Mouse (Mus musculus) liver, adult 2 months (tissue): ENCODE measurements at regions not wholly inside any gene's neighbourhood (a gene's known extent, or its start where the extent isn't known, plus 50 kb on each side); places are given as distances from the start of the nearest gene placed in this dataset.
"Not testable (repeated sequence)": the region's sequence is repeated elsewhere in the genome, so short reads cannot be mapped to it uniquely, and the experiment has no call there.

Source experiments
- DNase-seq: peaks from one replicate; pipeline ENCODE4 v3.0.0-alpha.2; 2011; ENCODE audit warnings: low read depth, low spot score; ENCODE audit errors: extremely low read depth
- H3K27ac ChIP-seq: fragments of 200-500 bp; replicated peaks from 2 replicates; pipeline ENCODE4 v1.5.1; 2012; ENCODE audit warnings: low read depth, mild to moderate bottlenecking, control low read depth, inconsistent platforms, low read length; ENCODE audit not compliant: insufficient read depth
- H3K27me3 ChIP-seq: fragments of 200-500 bp; 2 replicates; pipeline ENCODE4 v1.6.1; 2012; ENCODE audit warnings: mild to moderate bottlenecking, moderate library complexity, low read length, inconsistent platforms; ENCODE audit not compliant: control insufficient read depth, insufficient read depth
- H3K36me3 ChIP-seq: fragments of 200-500 bp; 2 replicates; pipeline ENCODE4 v1.6.1; 2012; ENCODE audit warnings: low read length, inconsistent platforms; ENCODE audit not compliant: control insufficient read depth, insufficient read depth
- H3K4me1 ChIP-seq: fragments of 200-500 bp; 2 replicates; pipeline ENCODE4 v1.6.1; 2011; ENCODE audit warnings: low read length; ENCODE audit not compliant: control insufficient read depth, insufficient read depth
- H3K4me3 ChIP-seq: fragments of 200-500 bp; 2 replicates; pipeline ENCODE4 v1.5.1; 2011; ENCODE audit warnings: low read depth, mild to moderate bottlenecking, control low read depth, low read length, moderate library complexity; ENCODE audit not compliant: insufficient read depth
- H3K79me2 ChIP-seq: fragments of 200-500 bp; 2 replicates; pipeline ENCODE4 v1.6.1; 2012; ENCODE audit warnings: inconsistent platforms, mild to moderate bottlenecking, low read length, moderate library complexity; ENCODE audit not compliant: control insufficient read depth, insufficient read depth
- H3K9ac ChIP-seq: fragments of 200-500 bp; 2 replicates; pipeline ENCODE4 v1.6.1; 2012; ENCODE audit warnings: low read depth, mild to moderate bottlenecking, control low read depth, inconsistent platforms, low read length
- CTCF ChIP-seq: fragments of 200-500 bp; IDR thresholded peaks from 2 replicates; pipeline ENCODE4 v1.5.1; 2011; ENCODE audit warnings: low read depth, low read length, control low read depth
- POLR2A ChIP-seq: fragments of 200-500 bp; IDR thresholded peaks from 2 replicates; pipeline ENCODE4 v1.6.1; 2011; ENCODE audit warnings: low read length, control low read depth; ENCODE audit not compliant: insufficient read depth; ENCODE audit errors: extremely low read depth
- WGBS: fragments of 180-500 bp; shearing (Covaris S2); methylation state at CpG from one replicate; pipeline ENCODE4 v1.1.7; 2018; 5-methylcytosine and 5-hydroxymethylcytosine counted together

DNA sequence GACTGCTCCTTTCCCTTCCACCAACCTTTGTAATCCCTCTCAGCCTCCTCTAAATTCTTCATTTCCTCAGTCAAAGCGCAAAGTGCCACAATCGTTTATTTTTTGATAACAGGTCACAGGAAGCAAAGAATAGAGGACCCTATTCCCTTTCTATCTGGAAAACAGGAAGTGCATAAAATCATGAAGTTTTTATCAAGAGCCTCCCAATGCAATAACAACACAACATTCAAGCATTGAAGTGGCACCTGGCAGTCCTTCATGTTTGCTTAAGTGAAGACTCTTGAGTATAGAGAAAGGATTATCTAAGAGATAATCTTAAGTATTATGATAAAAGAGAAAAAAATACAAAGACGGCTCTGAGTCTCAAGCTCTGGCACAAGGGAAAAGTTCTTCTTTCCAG lies 111.9 kb downstream of the Ibtk start:
- Histone ChIP-seq H3K9ac (no peak overlapping the region), H3K4me1 (no peaks in the 10 kb centered on the region), H3K79me2 (no peaks in the 10 kb centered on the region), H3K27me3 (no peaks in the 10 kb centered on the region), H3K4me3 (no peak overlapping the region), H3K36me3 (no peaks in the 10 kb centered on the region), H3K27ac (no peak overlapping the region)
- no peak for DNase-seq
- 42% methylated on average over 3 of the region's 3 CpGs for WGBS
- TF ChIP-seq POLR2A (no peak), CTCF (no peak)

DNA sequence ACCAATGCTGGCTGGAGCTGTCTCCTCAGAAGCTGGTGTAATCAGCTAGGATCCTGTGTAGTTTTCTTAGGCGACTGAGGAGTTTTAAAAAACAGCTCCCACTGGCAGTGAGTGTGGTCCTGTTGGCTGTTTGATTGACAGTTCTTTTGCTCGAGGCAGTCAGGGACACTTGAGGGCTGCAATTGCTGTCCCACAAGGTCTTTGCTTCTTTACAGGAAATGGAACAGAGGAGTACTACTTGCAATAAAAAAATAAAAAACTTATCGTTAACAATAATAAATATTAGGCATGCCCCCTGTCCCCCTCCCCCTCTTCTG lies 113.0 kb downstream of the Ibtk start:
- no peak overlapping the region for H3K9ac ChIP-seq
- TF ChIP-seq POLR2A (no peak), CTCF (no peak)
- no peak for DNase-seq
- no peaks in the 10 kb centered on the region for H3K27me3 ChIP-seq
- no peaks in the 10 kb centered on the region for H3K79me2 ChIP-seq
- WGBS, result 70% methylated on average over 3 of the region's 3 CpGs
- no peaks in the 10 kb centered on the region for H3K4me1 ChIP-seq
- H3K4me3 ChIP-seq, result no peak overlapping the region
- no peak overlapping the region for H3K27ac ChIP-seq
- H3K36me3 ChIP-seq, result no peaks in the 10 kb centered on the region

DNA sequence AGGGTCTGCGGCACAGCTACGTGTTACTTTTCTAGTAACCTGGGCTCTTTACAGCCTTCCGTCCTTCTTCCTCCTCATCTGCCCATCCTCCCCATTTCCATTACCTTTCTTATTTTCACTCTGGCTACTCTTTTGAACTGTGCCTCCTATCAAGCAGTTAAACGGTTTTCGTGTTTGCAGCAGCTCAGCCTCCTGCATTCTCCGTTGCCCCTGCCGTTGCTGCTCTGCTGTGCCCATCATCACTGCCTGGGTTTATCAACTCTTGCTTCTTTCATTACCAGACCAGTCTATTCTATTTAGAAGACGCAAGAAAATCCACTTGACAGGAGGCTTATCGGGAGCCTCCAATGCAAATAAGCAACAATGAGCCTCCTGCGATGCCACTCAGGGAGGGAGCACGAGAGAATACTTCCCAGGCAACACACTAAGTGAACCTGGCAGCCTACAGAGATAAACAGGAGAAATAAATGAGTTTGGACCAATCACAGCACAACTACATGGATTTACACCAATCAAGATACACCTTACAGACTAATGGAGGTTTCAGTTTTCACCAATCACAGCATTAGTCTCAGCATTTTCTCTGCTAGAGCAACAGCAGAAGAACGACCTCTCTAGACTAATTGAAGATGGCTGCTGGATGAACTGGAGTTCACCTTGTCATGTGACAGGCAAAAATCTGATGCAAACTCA lies 113.5 kb downstream of the Ibtk start:
- no peak for TF ChIP-seq POLR2A
- no peak for TF ChIP-seq CTCF
- no peak for DNase-seq
- Histone ChIP-seq H3K4me1 (no peaks in the 10 kb centered on the region), H3K36me3 (no peaks in the 10 kb centered on the region), H3K27ac (no peak overlapping the region), H3K27me3 (no peaks in the 10 kb centered on the region), H3K79me2 (no peaks in the 10 kb centered on the region), H3K4me3 (no peak overlapping the region), H3K9ac (no peak overlapping the region)
- WGBS, result 90% methylated on average over 12 of the region's 12 CpGs

DNA sequence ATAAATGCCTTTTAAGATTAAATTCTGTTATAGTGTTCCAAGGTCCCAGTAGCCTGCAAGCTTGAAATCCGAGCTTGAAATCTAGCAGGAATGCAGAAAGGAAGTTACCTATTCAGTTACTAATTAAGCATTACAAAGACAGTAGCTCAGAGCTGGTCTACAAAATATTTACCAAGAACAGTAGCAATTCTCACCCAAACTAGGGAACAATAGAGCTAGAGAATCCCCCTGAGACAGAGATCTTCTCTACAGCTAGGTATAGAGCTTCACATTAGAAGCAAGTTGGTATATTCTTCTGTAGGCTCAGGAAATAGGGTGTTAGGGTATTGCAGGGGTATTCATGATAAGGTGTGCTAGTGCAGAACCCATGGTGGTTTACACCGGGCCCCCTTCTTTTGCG lies 114.3 kb downstream of the Ibtk start:
- H3K79me2 ChIP-seq, H3K4me3 ChIP-seq, H3K9ac ChIP-seq, H3K27me3 ChIP-seq, H3K36me3 ChIP-seq, H3K4me1 ChIP-seq, DNase-seq, H3K27ac ChIP-seq: not testable (repeated sequence)
- 86% methylated on average over 3 of the region's 3 CpGs for WGBS

DNA sequence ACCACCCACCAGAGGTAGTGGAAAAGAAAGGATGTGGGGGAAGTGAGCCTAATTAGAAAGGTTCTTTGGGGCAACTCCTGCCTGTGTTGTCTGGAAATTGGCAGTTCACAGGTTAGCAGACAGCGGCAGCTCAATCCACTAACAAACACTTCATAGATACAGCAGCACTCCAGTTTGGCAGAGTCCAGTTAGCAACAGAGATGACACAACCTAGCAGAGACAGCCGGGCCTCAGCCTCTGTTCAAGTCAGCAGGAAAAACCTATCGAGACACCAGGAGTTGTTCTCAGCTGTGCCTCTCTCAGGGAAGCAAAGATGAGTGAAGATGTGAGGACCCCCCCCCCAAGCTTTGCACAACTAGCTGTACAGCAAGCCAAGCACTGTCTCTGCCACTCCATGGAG lies 131.2 kb downstream of the Ibtk start:
- WGBS, result 82% methylated on average over 3 of the region's 3 CpGs
- TF ChIP-seq POLR2A, result no peak
- no peak for TF ChIP-seq CTCF
- H3K79me2 ChIP-seq, result no peaks in the 10 kb centered on the region
- no peak for DNase-seq
- H3K27ac ChIP-seq, result no peak overlapping the region
- H3K4me1 ChIP-seq, result no peaks in the 10 kb centered on the region
- no peak overlapping the region for H3K9ac ChIP-seq
- no peaks in the 10 kb centered on the region for H3K36me3 ChIP-seq
- no peak overlapping the region for H3K4me3 ChIP-seq
- H3K27me3 ChIP-seq, result no peaks in the 10 kb centered on the region

DNA sequence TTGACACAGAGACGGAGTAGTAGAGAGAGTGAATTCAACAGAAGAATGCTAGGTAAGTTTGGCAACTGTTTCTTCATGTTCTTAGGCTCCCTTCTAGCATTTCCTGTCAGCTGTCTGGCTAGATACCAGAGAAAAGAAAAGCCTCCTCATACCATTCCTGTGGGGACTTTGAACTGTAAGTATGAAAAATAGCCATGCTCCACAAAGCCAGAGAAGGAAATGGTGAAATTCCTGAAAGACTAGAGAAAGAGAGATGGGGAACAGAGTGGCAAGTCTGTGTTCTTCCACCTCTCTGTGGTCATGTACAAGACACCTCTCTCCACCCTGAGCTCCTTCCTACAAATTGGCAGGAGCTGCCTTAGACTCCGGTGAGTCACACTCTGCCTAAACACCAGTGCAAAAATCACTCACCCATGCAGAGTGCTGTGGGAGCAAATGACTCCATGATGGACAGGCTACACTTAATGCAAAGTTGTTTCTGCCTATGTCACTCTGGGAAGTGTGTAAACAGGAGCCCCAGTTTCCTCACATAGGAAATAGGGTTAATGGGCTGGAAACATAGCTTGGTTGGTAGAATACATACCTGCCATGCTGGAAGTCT lies 131.9 kb downstream of the Ibtk start:
- WGBS, result 83% methylated on average over 2 of the region's 2 CpGs
- no peak overlapping the region for H3K9ac ChIP-seq
- no peak for TF ChIP-seq CTCF
- TF ChIP-seq POLR2A, result no peak

More for the DNA sequence above, 131.9 kb downstream of the Ibtk start:
- Histone ChIP-seq H3K79me2 (no peaks in the 10 kb centered on the region), H3K36me3 (no peaks in the 10 kb centered on the region), H3K4me1 (no peaks in the 10 kb centered on the region), H3K27ac (no peak overlapping the region), H3K27me3 (no peaks in the 10 kb centered on the region), H3K4me3 (no peak overlapping the region)
- no peak for DNase-seq
